Mouse (Mus musculus): ENCODE results near the gene Dda1. TPM values are rescaled to one million over a fixed set of nuclear protein-coding genes. Genes with fewer than 3 reads are reported as not detected.

Gene Dda1
- polyA plus RNA-seq, 1 experiment from 2014 or later, result 78.6 TPM

GRCm38 (mm10) chr8:71461152-71461840 lies 7.7 kb upstream of the Dda1 start:
- DNase-seq (ENCODE audit: low spot score) (no peak), ATAC-seq (no peak)
- Histone ChIP-seq H3K4me3 (ENCODE audit: low read depth, low read length) (no peak overlapping the region), H3K4me1 (ENCODE audit: insufficient read depth, low read depth, low read length) (peaks cover 22% of the 10 kb centered on the region; the same call in 1 of the 2 replicates), H3K9ac (replicated peaks; ENCODE audit: low read depth) (no peak overlapping the region), H3K27me3 (replicated peaks; ENCODE audit: insufficient read depth, low read length) (no peaks in the 10 kb centered on the region), H3K27ac (ENCODE audit: low read length) (no peak overlapping the region), H3K36me3 (ENCODE audit: insufficient read depth, low read length) (no peaks in the 10 kb centered on the region), H3K9me3 (ENCODE audit: low read length) (no peaks in the 10 kb centered on the region), H3K4me2 (replicated peaks; ENCODE audit: low read depth, low read length) (no peak overlapping the region)
- TF ChIP-seq EP300 (IDR thresholded peaks at IDR 0.05), result no peak
- TF ChIP-seq CTCF (IDR thresholded peaks at IDR 0.05), result no peak
- WGBS, result 87% methylated on average over 45 of the region's 47 CpGs

- no peaks in the 10 kb centered on the region for H3K9me3 ChIP-seq (ENCODE audit: low read length)
- H3K4me1 ChIP-seq (ENCODE audit: insufficient read depth, low read depth, low read length), result peaks cover 22% of the 10 kb centered on the region; the same call in 1 of the 2 replicates
- H3K27ac ChIP-seq (ENCODE audit: low read length), result no peak overlapping the region
- TF ChIP-seq EP300 (IDR thresholded peaks at IDR 0.05) (no peak), CTCF (IDR thresholded peaks at IDR 0.05) (no peak)
- H3K36me3 ChIP-seq (ENCODE audit: insufficient read depth, low read length), result no peaks in the 10 kb centered on the region
- no peak for ATAC-seq
- no peak overlapping the region for H3K4me2 ChIP-seq (replicated peaks; ENCODE audit: low read depth, low read length)
- H3K27me3 ChIP-seq (replicated peaks; ENCODE audit: insufficient read depth, low read length), result no peaks in the 10 kb centered on the region
- no peak overlapping the region for H3K9ac ChIP-seq (replicated peaks; ENCODE audit: low read depth)
- no peak overlapping the region for H3K4me3 ChIP-seq (ENCODE audit: low read depth, low read length)
- no peak for DNase-seq (ENCODE audit: low spot score)
- 67% methylated on average over 4 of the region's 4 CpGs for WGBS
These were observed 6.8 kb upstream of the Dda1 start for GRCm38 (mm10) chr8:71462191-71462590.

- Histone ChIP-seq H3K4me3 (ENCODE audit: low read depth, low read length) (peak overlapping the region; percentile 67), H3K27me3 (replicated peaks; ENCODE audit: insufficient read depth, low read length) (no peaks in the 10 kb centered on the region), H3K4me2 (replicated peaks; ENCODE audit: low read depth, low read length) (peak overlapping the region; percentile 98), H3K36me3 (ENCODE audit: insufficient read depth, low read length) (no peaks in the 10 kb centered on the region), H3K4me1 (ENCODE audit: insufficient read depth, low read depth, low read length) (peaks cover 22% of the 10 kb centered on the region; the same call in 1 of the 2 replicates), H3K9me3 (ENCODE audit: low read length) (no peaks in the 10 kb centered on the region), H3K27ac (ENCODE audit: low read length) (no peak overlapping the region), H3K9ac (replicated peaks; ENCODE audit: low read depth) (peak overlapping the region; percentile 56; the same call in 1 of the 2 replicates)
- TF ChIP-seq EP300 (IDR thresholded peaks at IDR 0.05) (no peak), CTCF (IDR thresholded peaks at IDR 0.05) (no peak)
- ATAC-seq (no peak), DNase-seq (ENCODE audit: low spot score) (peak; percentile 56)
- 3% methylated on average over 16 of the region's 16 CpGs for WGBS
These were observed 6.2 kb upstream of the Dda1 start for GRCm38 (mm10) chr8:71462786-71463185.

- no peaks in the 10 kb centered on the region for H3K27me3 ChIP-seq (replicated peaks; ENCODE audit: insufficient read depth, low read length)
- H3K9ac ChIP-seq (replicated peaks; ENCODE audit: low read depth), result peak within 1 kb of the TSS; percentile 56
- no peaks in the 10 kb centered on the region for H3K9me3 ChIP-seq (ENCODE audit: low read length)
- peak within 1 kb of the TSS; percentile 47 for H3K27ac ChIP-seq (ENCODE audit: low read length)
- H3K4me3 ChIP-seq (ENCODE audit: low read depth, low read length), result peak within 1 kb of the TSS; percentile 67
- peaks cover 22% of the 10 kb centered on the region; the same call in 1 of the 2 replicates for H3K4me1 ChIP-seq (ENCODE audit: insufficient read depth, low read depth, low read length)
- peak within 1 kb of the TSS; percentile 98 for H3K4me2 ChIP-seq (replicated peaks; ENCODE audit: low read depth, low read length)
- DNase-seq (ENCODE audit: low spot score), result peak; percentile 94
- H3K36me3 ChIP-seq (ENCODE audit: insufficient read depth, low read length), result no peaks in the 10 kb centered on the region
- WGBS, result 2% methylated on average over 55 of the region's 55 CpGs
- no peak for TF ChIP-seq CTCF (IDR thresholded peaks at IDR 0.05)
- TF ChIP-seq EP300 (IDR thresholded peaks at IDR 0.05), result no peak
- ATAC-seq, result peak; percentile 66
These were observed 5.6 kb upstream of the Dda1 start, which contains the start of gene Abhd8 for GRCm38 (mm10) chr8:71463188-71464033. Abhd8 (minus strand) TSS chr8:71463655.

GRCm38 (mm10) chr8:71464513-71465500 lies 4.2 kb upstream of the Dda1 start, which contains the start of gene Mrpl34:
Mrpl34 (plus strand) TSS chr8:71464959.
- no peaks in the 10 kb centered on the region for H3K36me3 ChIP-seq (ENCODE audit: insufficient read depth, low read length)
- peak within 1 kb of the TSS; percentile 58 for H3K27ac ChIP-seq (ENCODE audit: low read length)
- H3K27me3 ChIP-seq (replicated peaks; ENCODE audit: insufficient read depth, low read length), result no peaks in the 10 kb centered on the region
- peak within 1 kb of the TSS; percentile 50 for H3K9ac ChIP-seq (replicated peaks; ENCODE audit: low read depth)
- H3K4me3 ChIP-seq (ENCODE audit: low read depth, low read length), result peak within 1 kb of the TSS; percentile 67
- under 1% methylated on average over 59 of the region's 59 CpGs for WGBS
- no peaks in the 10 kb centered on the region for H3K9me3 ChIP-seq (ENCODE audit: low read length)
- ATAC-seq (peak; percentile 86), DNase-seq (ENCODE audit: low spot score) (peak; percentile 99)
- H3K4me1 ChIP-seq (ENCODE audit: insufficient read depth, low read depth, low read length), result peaks cover 22% of the 10 kb centered on the region; the same call in 1 of the 2 replicates
- TF ChIP-seq CTCF (IDR thresholded peaks at IDR 0.05), result peak; percentile 99
- TF ChIP-seq EP300 (IDR thresholded peaks at IDR 0.05), result peak; percentile 33; the same call in 1 of the 2 replicates
- peak within 1 kb of the TSS; percentile 98 for H3K4me2 ChIP-seq (replicated peaks; ENCODE audit: low read depth, low read length)

Data from lung, postnatal 0 days (tissue).